Mouse (Mus musculus): Measurements from ENCODE around the gene Fgf5. TPM values are rescaled to one million over a fixed set of nuclear protein-coding genes. Genes with fewer than 3 reads are reported as not detected.

The Fgf5 gene
- polyA plus RNA-seq, 1 experiment from 2014 or later = 1.1 TPM

Other genes starting within 250 kb of the Fgf5 start
- 24.0 and 26.2 TPM in 2 replicates for gene Antxr2, start 223.1 kb upstream of the Fgf5 start, polyA plus RNA-seq (2014; fragmentation: Nextera tagmentation; extraction: Ambion mirVana)
- 0.07 and 0.10 TPM in 2 replicates for gene Prdm8, start 87.0 kb upstream of the Fgf5 start, polyA plus RNA-seq (2014; fragmentation: Nextera tagmentation; extraction: Ambion mirVana)
- 0.35 and 0.68 TPM in 2 replicates for gene Cfap299, start 75.1 kb downstream of the Fgf5 start, polyA plus RNA-seq (2014; fragmentation: Nextera tagmentation; extraction: Ambion mirVana)